Mouse (Mus musculus) right cerebral cortex, postnatal 14 days (tissue): ENCODE measurements around the gene Gemin7.
A peak's percentile ranks its signal among the peaks of the same experiment; 100 is the strongest.

Source experiments
- DNase-seq: peaks from one replicate; pipeline ENCODE4 v3.0.0; 2022

Gene Gemin7

GRCm38 (mm10) chr7:19543584-19543983 is 33.8 kb downstream of the Gemin7 start:
- DNase-seq, result no peak

GRCm38 (mm10) chr7:19542155-19542691 is 35.2 kb downstream of the Gemin7 start:
- no peak for DNase-seq

- DNase-seq, result no peak
Measured at GRCm38 (mm10) chr7:19541681-19542154, 35.7 kb downstream of the Gemin7 start.

GRCm38 (mm10) chr7:19540771-19541566 is 36.4 kb downstream of the Gemin7 start:
- no peak for DNase-seq

GRCm38 (mm10) chr7:19534676-19535075 is 42.7 kb downstream of the Gemin7 start:
- DNase-seq, result no peak

GRCm38 (mm10) chr7:19532240-19532639 is 45.2 kb downstream of the Gemin7 start:
- DNase-seq, result no peak

- DNase-seq, result no peak
Measured at GRCm38 (mm10) chr7:19531077-19531476, 46.3 kb downstream of the Gemin7 start.

- no peak for DNase-seq
Measured at GRCm38 (mm10) chr7:19525105-19525481, 52.3 kb downstream of the Gemin7 start.

GRCm38 (mm10) chr7:19524420-19525104 is 52.8 kb downstream of the Gemin7 start:
- no peak for DNase-seq

- peak; percentile 73 for DNase-seq
Measured at GRCm38 (mm10) chr7:19523757-19524419, 53.5 kb downstream of the Gemin7 start.

- no peak for DNase-seq
Measured at GRCm38 (mm10) chr7:19523017-19523756, 54.2 kb downstream of the Gemin7 start.

GRCm38 (mm10) chr7:19520032-19520431 is 57.4 kb downstream of the Gemin7 start:
- DNase-seq, result no peak

- DNase-seq, result no peak
Measured at GRCm38 (mm10) chr7:19517652-19518365, 59.6 kb downstream of the Gemin7 start, which contains the start of gene Nkpd1. TSS of gene Nkpd1 (plus strand) at chr7:19517838.
